Mouse (Mus musculus): ENCODE measurements at regions not wholly inside any gene's neighbourhood (a gene's known extent, or its start where the extent isn't known, plus 50 kb on each side); places are given as distances from the start of the nearest gene placed in this dataset.

GRCm38 (mm10) chr8:115771060-115771459 is 63.5 kb upstream of the Maf start:
- DNase-seq (ENCODE audit: extremely low spot score in 1 of 2, low spot score in 1 of 2) = no peak

GRCm38 (mm10) chr8:115768631-115769030 is 61.0 kb upstream of the Maf start:
- DNase-seq (ENCODE audit: extremely low spot score in 1 of 2, low spot score in 1 of 2) = no peak

- DNase-seq (ENCODE audit: extremely low spot score in 1 of 2, low spot score in 1 of 2) = no peak
Measured at GRCm38 (mm10) chr8:115766218-115766898, 58.8 kb upstream of the Maf start.

- no peak for DNase-seq (ENCODE audit: extremely low spot score in 1 of 2, low spot score in 1 of 2)
Measured at GRCm38 (mm10) chr8:115764551-115764950, 57.0 kb upstream of the Maf start.

- no peak for DNase-seq (ENCODE audit: extremely low spot score in 1 of 2, low spot score in 1 of 2)
Measured at GRCm38 (mm10) chr8:115758011-115758410, 50.4 kb upstream of the Maf start.
